Mouse (Mus musculus): ENCODE measurements around the gene Trip6. TPM values are rescaled to one million over a fixed set of nuclear protein-coding genes. Genes with fewer than 3 reads are reported as not detected.

The Trip6 gene
- 10.3 and 11.0 TPM in 2 replicates for polyA plus RNA-seq (2012; rRNA removed)

DNA sequence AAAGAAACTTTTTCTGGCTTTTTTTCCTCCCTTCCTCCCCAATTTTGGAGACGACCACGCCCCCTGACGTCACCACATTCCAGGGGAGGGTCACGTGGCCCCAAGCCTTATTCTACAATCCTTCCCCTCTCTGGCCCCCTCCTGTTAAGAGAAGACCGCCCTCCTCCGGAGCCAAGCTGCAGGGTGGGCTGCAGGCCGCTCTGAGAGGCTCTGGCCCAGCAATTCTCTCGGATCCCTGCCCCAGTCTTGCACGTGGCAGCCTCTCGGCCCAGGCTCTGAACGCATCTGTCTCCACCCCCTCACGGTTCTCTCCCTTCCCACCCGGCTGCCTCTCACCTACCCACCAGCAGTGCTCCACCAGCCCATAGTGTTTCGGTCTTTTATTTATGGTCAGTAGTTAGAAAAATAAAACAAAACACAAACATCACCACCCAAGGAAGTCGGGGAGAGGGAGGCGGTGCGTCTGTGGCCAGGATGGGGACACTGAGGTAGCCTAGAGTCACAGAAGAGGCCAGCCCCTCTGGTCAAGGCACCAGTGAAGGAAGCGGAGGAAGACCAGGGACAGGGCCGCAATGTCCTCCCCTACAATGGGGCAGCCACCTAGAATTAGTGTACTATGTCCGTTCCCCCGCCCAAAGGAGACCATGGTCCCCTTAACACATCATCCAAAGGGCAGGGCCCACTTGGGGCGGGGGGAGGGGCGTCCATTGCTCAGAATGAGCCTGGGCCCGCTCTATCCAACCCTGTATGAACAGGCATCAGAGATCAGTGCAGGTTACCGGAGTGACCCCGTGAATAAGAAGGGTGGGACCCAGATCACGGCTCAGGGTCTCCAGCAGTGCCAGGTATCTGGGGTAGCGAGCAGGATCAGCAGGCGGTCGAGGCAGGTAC is at the start of gene Trip6:
Trip6 (minus strand) TSS at position 212 of the 891 bp plus-strand sequence.
- TF ChIP-seq CTCF (IDR thresholded peaks at IDR 0.05; ENCODE audit: borderline replicate concordance, insufficient read depth, low read depth, low read length): no peak
- no peak for TF ChIP-seq POLR2A (IDR thresholded peaks at IDR 0.05; ENCODE audit: borderline replicate concordance, insufficient read depth, low read length)
- Histone ChIP-seq H3K4me3 (replicated peaks; ENCODE audit: insufficient read depth, low read depth, low read length) (peak within 1 kb of the TSS; percentile 31), H3K27me3 (ENCODE audit: control insufficient read depth, insufficient read depth, low read length) (no peaks in the 10 kb centered on the region), H3K4me1 (ENCODE audit: control insufficient read depth, insufficient read depth, low read length) (no peaks in the 10 kb centered on the region), H3K27ac (ENCODE audit: insufficient read depth, low read length) (no peak within 1 kb of the TSS)
- no peak for DNase-seq
- 36% methylated on average over 30 of the region's 30 CpGs for WGBS

- no peaks in the 10 kb centered on the region for H3K4me1 ChIP-seq (ENCODE audit: control insufficient read depth, insufficient read depth, low read length)
- no peak for DNase-seq
- no peak overlapping the region for H3K27ac ChIP-seq (ENCODE audit: insufficient read depth, low read length)
- TF ChIP-seq CTCF (IDR thresholded peaks at IDR 0.05; ENCODE audit: borderline replicate concordance, insufficient read depth, low read depth, low read length): no peak
- no peak for TF ChIP-seq POLR2A (IDR thresholded peaks at IDR 0.05; ENCODE audit: borderline replicate concordance, insufficient read depth, low read length)
- 45% methylated on average over 7 of the region's 7 CpGs for WGBS
- H3K4me3 ChIP-seq (replicated peaks; ENCODE audit: insufficient read depth, low read depth, low read length): no peak overlapping the region
- no peaks in the 10 kb centered on the region for H3K27me3 ChIP-seq (ENCODE audit: control insufficient read depth, insufficient read depth, low read length)
These were observed 44.2 kb upstream of the Trip6 start for GRCm38 (mm10) chr5:137358382-137358781.

DNA sequence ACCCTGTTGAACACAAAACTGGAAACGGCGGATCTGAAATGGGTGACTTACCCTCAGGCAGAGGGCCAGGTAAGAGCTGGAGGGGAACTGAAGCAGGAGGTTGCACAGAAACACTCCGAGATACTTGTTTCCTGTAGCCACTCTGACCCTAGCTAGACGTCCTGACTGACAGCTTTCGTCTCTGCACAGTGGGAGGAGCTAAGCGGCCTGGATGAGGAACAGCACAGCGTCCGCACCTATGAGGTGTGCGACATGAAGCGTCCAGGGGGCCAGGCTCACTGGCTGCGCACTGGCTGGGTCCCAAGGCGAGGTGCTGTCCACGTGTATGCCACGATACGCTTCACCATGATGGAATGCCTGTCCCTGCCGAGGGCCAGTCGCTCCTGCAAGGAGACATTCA is 39.9 kb upstream of the Trip6 start:
- H3K27me3 ChIP-seq (ENCODE audit: control insufficient read depth, insufficient read depth, low read length): no peaks in the 10 kb centered on the region
- H3K4me1 ChIP-seq (ENCODE audit: control insufficient read depth, insufficient read depth, low read length): no peaks in the 10 kb centered on the region
- no peak overlapping the region for H3K27ac ChIP-seq (ENCODE audit: insufficient read depth, low read length)
- TF ChIP-seq POLR2A (IDR thresholded peaks at IDR 0.05; ENCODE audit: borderline replicate concordance, insufficient read depth, low read length) (no peak), CTCF (IDR thresholded peaks at IDR 0.05; ENCODE audit: borderline replicate concordance, insufficient read depth, low read depth, low read length) (no peak)
- no peak overlapping the region for H3K4me3 ChIP-seq (replicated peaks; ENCODE audit: insufficient read depth, low read depth, low read length)
- DNase-seq: no peak
- 80% methylated on average over 17 of the region's 17 CpGs for WGBS

DNA sequence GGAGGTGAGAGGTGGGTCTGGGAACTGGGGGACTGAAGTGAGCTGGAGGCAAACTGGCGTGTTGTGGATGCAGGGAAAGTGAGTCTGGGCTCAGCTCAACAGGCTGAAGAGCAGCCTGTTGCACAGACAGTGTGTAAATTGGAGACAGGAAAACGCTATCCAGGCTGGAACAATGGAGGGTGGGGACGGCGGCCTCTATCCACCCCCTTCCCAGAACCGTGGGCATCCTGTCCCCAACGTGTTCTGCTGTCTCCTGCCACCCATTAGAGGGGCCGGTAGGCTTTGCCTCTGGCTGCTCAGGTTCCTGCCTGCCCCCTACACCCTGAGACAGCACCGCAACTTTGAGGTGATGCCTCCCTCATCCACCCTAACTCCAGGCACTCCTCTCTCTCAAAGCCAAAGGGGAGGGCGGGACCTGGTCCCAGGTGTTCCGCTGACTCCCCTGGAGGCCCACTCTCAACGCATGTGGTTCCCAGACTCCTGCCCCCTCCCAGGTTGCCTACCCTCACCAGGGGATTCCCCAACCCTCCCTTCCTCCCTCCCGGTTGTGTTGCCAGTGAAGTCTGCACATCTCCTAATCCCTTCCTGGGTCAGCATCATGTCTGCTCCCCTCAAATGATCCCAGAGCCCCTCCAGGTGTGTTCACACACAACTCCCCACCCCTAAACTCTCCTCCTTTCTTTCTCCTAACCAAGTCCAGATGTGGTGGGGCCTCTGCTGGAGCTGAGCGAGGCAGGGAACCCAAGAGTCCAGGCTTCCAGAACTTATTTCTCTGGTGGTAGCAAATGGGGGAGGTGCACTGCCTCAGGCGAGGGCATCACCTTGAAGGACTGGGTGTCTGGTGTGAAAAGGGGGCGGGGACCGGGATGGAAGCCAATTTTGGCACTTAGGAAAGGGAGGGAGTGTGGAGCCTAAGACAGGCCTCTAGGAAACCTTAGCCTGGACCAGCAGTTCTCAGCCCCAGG is 38.1 kb upstream of the Trip6 start:
- no peaks in the 10 kb centered on the region for H3K4me1 ChIP-seq (ENCODE audit: control insufficient read depth, insufficient read depth, low read length)
- no peak for TF ChIP-seq POLR2A (IDR thresholded peaks at IDR 0.05; ENCODE audit: borderline replicate concordance, insufficient read depth, low read length)
- no peak for TF ChIP-seq CTCF (IDR thresholded peaks at IDR 0.05; ENCODE audit: borderline replicate concordance, insufficient read depth, low read depth, low read length)
- H3K27me3 ChIP-seq (ENCODE audit: control insufficient read depth, insufficient read depth, low read length): no peaks in the 10 kb centered on the region; the same call in 1 of the 2 replicates
- H3K4me3 ChIP-seq (replicated peaks; ENCODE audit: insufficient read depth, low read depth, low read length): no peak overlapping the region
- no peak for DNase-seq
- no peak overlapping the region for H3K27ac ChIP-seq (ENCODE audit: insufficient read depth, low read length)
- WGBS: 31% methylated on average over 16 of the region's 16 CpGs

DNA sequence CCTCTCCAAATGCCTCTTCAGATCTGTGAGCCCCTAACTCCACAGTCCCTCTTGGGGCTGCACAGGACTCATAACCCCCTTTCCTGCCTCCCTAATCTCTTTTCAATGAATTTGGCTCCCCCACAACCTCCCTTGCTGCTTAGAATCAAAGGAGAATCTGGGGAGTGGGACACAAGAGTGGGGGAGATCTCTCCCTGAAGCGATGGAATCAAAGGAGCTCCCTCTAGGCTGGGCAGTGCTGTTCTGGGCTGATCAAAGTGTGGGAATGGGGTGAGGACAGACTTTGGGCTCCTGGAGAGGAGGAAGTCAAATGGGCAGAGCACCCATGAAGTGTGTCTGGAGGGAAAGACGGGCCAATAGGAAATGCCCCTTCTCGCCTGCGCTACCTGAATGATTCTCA is 37.2 kb upstream of the Trip6 start:
- TF ChIP-seq POLR2A (IDR thresholded peaks at IDR 0.05; ENCODE audit: borderline replicate concordance, insufficient read depth, low read length) (no peak), CTCF (IDR thresholded peaks at IDR 0.05; ENCODE audit: borderline replicate concordance, insufficient read depth, low read depth, low read length) (no peak)
- DNase-seq: no peak
- H3K27me3 ChIP-seq (ENCODE audit: control insufficient read depth, insufficient read depth, low read length): no peaks in the 10 kb centered on the region; the same call in 1 of the 2 replicates
- no peaks in the 10 kb centered on the region for H3K4me1 ChIP-seq (ENCODE audit: control insufficient read depth, insufficient read depth, low read length)
- WGBS: 34% methylated on average over 4 of the region's 4 CpGs
- no peak overlapping the region for H3K4me3 ChIP-seq (replicated peaks; ENCODE audit: insufficient read depth, low read depth, low read length)
- no peak overlapping the region for H3K27ac ChIP-seq (ENCODE audit: insufficient read depth, low read length)

DNA sequence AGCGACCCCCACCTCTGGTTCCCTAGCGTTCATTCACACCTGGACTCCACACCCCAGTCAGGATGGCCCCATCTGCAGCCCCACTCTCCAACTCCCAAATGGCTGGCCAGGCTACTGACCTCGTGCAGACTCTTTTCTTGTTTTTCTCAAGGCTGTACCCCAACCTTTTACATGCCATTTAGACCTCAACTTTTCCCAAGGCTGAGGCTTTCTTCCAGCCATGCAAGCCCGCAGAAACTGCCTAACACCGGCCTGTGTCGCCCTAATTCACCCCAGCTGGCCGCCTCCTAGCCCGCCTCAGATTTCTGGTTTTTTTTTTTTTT is 36.8 kb upstream of the Trip6 start:
- TF ChIP-seq POLR2A (IDR thresholded peaks at IDR 0.05; ENCODE audit: borderline replicate concordance, insufficient read depth, low read length) (no peak), CTCF (IDR thresholded peaks at IDR 0.05; ENCODE audit: borderline replicate concordance, insufficient read depth, low read depth, low read length) (no peak)
- no peak overlapping the region for H3K27ac ChIP-seq (ENCODE audit: insufficient read depth, low read length)
- H3K4me3 ChIP-seq (replicated peaks; ENCODE audit: insufficient read depth, low read depth, low read length): no peak overlapping the region
- no peak for DNase-seq
- WGBS: 19% methylated on average over 8 of the region's 8 CpGs
- H3K4me1 ChIP-seq (ENCODE audit: control insufficient read depth, insufficient read depth, low read length): no peaks in the 10 kb centered on the region
- H3K27me3 ChIP-seq (ENCODE audit: control insufficient read depth, insufficient read depth, low read length): no peaks in the 10 kb centered on the region; the same call in 1 of the 2 replicates

DNA sequence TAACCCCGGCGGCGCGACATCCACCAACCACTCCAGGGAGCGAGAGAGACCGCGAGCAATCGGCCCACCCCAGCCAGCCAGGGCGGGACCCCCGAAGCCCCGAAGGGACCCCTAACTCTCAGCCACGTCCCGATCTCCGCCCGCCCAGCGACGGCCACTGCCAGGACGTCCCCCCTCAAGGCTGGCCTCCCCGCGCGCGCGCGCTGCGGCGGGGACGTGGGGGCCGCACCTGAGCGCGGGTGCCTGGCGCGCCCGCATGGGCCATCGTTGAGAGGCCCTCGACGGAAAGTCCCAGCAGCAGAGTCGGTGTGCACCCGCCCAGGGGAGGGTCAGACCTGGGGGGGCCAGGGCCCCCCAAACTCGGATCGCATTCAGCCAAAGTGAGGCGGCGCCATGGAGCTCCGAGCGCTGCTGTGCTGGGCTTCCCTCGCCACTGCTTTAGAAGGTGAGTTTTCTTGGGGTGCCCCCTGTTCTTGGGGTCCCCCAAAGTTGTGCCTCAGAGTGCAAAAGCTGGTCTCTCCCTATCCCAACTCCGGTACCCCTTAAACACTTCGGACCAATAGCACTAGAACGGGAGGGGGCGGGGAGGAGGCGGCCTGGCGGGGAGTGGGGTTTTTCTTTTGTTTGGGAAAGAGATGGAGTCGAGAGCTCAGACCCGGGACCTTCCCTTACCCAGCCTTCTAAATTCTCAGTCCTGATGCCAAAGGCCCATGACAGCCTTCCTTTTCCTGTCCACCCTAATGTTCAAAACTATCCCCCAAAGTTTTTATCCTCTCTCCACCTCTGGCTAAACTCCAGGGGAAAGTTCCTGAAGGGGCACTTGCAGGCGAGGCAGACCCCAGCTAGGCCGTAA is 36.2 kb upstream of the Trip6 start:
- H3K4me3 ChIP-seq (replicated peaks; ENCODE audit: insufficient read depth, low read depth, low read length): no peak overlapping the region
- no peak for TF ChIP-seq POLR2A (IDR thresholded peaks at IDR 0.05; ENCODE audit: borderline replicate concordance, insufficient read depth, low read length)
- DNase-seq: no peak
- no peak overlapping the region for H3K27ac ChIP-seq (ENCODE audit: insufficient read depth, low read length)
- H3K27me3 ChIP-seq (ENCODE audit: control insufficient read depth, insufficient read depth, low read length): no peaks in the 10 kb centered on the region; the same call in 1 of the 2 replicates
- WGBS: under 1% methylated on average over 55 of the region's 55 CpGs
- no peaks in the 10 kb centered on the region for H3K4me1 ChIP-seq (ENCODE audit: control insufficient read depth, insufficient read depth, low read length)

All from cerebellum, adult 2 months (tissue).